Mouse (Mus musculus) WW6 (cell line): ENCODE results near the gene Mpzl1.

ENCODE experiments used
- DNase-seq: peaks from one replicate; pipeline ENCODE4 v3.0.0-alpha.2; 2013; ENCODE audit warnings: low read depth, low spot score

Gene Mpzl1

GRCm38 (mm10) chr1:165655482-165655881, 21.1 kb upstream of the Mpzl1 start:
- DNase-seq, result no peak

GRCm38 (mm10) chr1:165655022-165655421, 20.7 kb upstream of the Mpzl1 start:
- DNase-seq, result no peak

- no peak for DNase-seq
Measured at GRCm38 (mm10) chr1:165653126-165653885, 19.0 kb upstream of the Mpzl1 start.

GRCm38 (mm10) chr1:165652507-165652906, 18.2 kb upstream of the Mpzl1 start:
- no peak for DNase-seq

- no peak for DNase-seq
Measured at GRCm38 (mm10) chr1:165651158-165651557, 16.8 kb upstream of the Mpzl1 start.

GRCm38 (mm10) chr1:165645102-165645501, 10.8 kb upstream of the Mpzl1 start:
- no peak for DNase-seq

GRCm38 (mm10) chr1:165643735-165644134, 9.4 kb upstream of the Mpzl1 start:
- no peak for DNase-seq

- no peak for DNase-seq
Measured at GRCm38 (mm10) chr1:165642780-165643311, 8.5 kb upstream of the Mpzl1 start.

GRCm38 (mm10) chr1:165641786-165642771, 7.7 kb upstream of the Mpzl1 start:
- no peak for DNase-seq

- no peak for DNase-seq
Measured at GRCm38 (mm10) chr1:165641271-165641771, 7.0 kb upstream of the Mpzl1 start.

GRCm38 (mm10) chr1:165636289-165636688, 2.0 kb upstream of the Mpzl1 start:
- DNase-seq, result no peak

GRCm38 (mm10) chr1:165635055-165635897, 938 bp upstream of the Mpzl1 start:
- no peak for DNase-seq

GRCm38 (mm10) chr1:165633345-165633744, 993 bp downstream of the Mpzl1 start:
- DNase-seq, result no peak

GRCm38 (mm10) chr1:165631136-165631535, 3.2 kb downstream of the Mpzl1 start:
- no peak for DNase-seq

- no peak for DNase-seq
Measured at GRCm38 (mm10) chr1:165629975-165630374, 4.4 kb downstream of the Mpzl1 start.

GRCm38 (mm10) chr1:165628603-165629002, 5.7 kb downstream of the Mpzl1 start:
- no peak for DNase-seq

GRCm38 (mm10) chr1:165625896-165626295, 8.4 kb downstream of the Mpzl1 start:
- DNase-seq, result no peak

GRCm38 (mm10) chr1:165625058-165625457, 9.3 kb downstream of the Mpzl1 start:
- no peak for DNase-seq

GRCm38 (mm10) chr1:165618201-165618624, 16.1 kb downstream of the Mpzl1 start:
- DNase-seq, result no peak

- DNase-seq, result no peak
Measured at GRCm38 (mm10) chr1:165617166-165617891, 17.0 kb downstream of the Mpzl1 start.
